ENCODE assay signal across 7 mouse cellular contexts in genomic region chr11:114446617-114447460, GRCm38 (mm10).
DNase-seq lines count a peak whose midpoint lies in the region; TF ChIP-seq lines count a peak whose summit lies in the region.

No protein-coding gene starts in this region.

- no peak for TF ChIP-seq POLR2A in cerebellum, adult 2 months (IDR thresholded peaks at IDR 0.05; ENCODE audit: borderline replicate concordance, insufficient read depth, low read length)

- H3K79me2 ChIP-seq in macrophage (ENCODE audit: inconsistent target): no peaks in the 10 kb centered on the region

- 13% methylated on average over 16 of the region's 23 CpGs for WGBS in macrophage (ENCODE audit: missing documents)
- WGBS in cerebellum, adult 2 months: 42% methylated on average over 23 of the region's 23 CpGs

- H3K4me1 ChIP-seq in cerebellum, adult 2 months (ENCODE audit: control insufficient read depth, insufficient read depth, low read length): peaks cover 23% of the 10 kb centered on the region

- H3K4me3 ChIP-seq in macrophage (ENCODE audit: inconsistent target): peak overlapping the region; percentile 12; the same call in 1 of the 2 replicates
- H3K4me3 ChIP-seq in cerebellum, adult 2 months (replicated peaks; ENCODE audit: insufficient read depth, low read depth, low read length): no peak overlapping the region

- no peaks in the 10 kb centered on the region; the same call in 1 of the 2 replicates for H3K27me3 ChIP-seq in cerebellum, adult 2 months (ENCODE audit: control insufficient read depth, insufficient read depth, low read length)

- H3K27ac ChIP-seq in macrophage: no peak overlapping the region
- no peak overlapping the region for H3K27ac ChIP-seq in cerebellum, adult 2 months (ENCODE audit: insufficient read depth, low read length)

- no peaks in the 10 kb centered on the region for H3K36me3 ChIP-seq in macrophage (ENCODE audit: inconsistent target)

- DNase-seq in Muller cell, postnatal 12 days (ENCODE audit: inconsistent ontology term): peak; percentile 40
- DNase-seq in c-Kit-positive CD71-positive TER-119-positive erythroid progenitor cells, embryonic 14.5 days (ENCODE audit: low spot score): peak; percentile 43
- DNase-seq in heart, adult 9 months (ENCODE audit: low spot score in 2 of 2): peak; percentile 18 to 20
- DNase-seq in kidney, postnatal 10 days: peak; percentile 50
- peak; percentile 28 to 43 for DNase-seq in spleen, adult 18-20 months
- DNase-seq in cerebellum, adult 2 months: no peak

- TF ChIP-seq CTCF in cerebellum, adult 2 months (IDR thresholded peaks at IDR 0.05; ENCODE audit: borderline replicate concordance, insufficient read depth, low read depth, low read length): no peak

Comparison
In these comparisons a context has a peak if more than half of its experiments do, and no peak if none do; other contexts are left out.
1. DNase-seq: peak in Muller cell, postnatal 12 days (single experiment), c-Kit-positive CD71-positive TER-119-positive erythroid progenitor cells, embryonic 14.5 days (single experiment), heart, adult 9 months (2 of 2), kidney, postnatal 10 days (single experiment) and spleen, adult 18-20 months (2 of 2); none in cerebellum, adult 2 months (0 of 2).